Mouse (Mus musculus) CH12.LX (cell line): Measurements from ENCODE around the gene Fkbp15.

Source experiments
- CTCF ChIP-seq, 2 experiments: IDR thresholded peaks in 1 of 2; conservative IDR thresholded peaks in 1 of 2; 2 replicates each; pipeline ENCODE4 v1.5.1; 2011 to 2012; ENCODE audit warnings: low read depth in 2 of 2, low read length in 2 of 2, improper control_type of control experiment in 1 of 2, inconsistent platforms in 1 of 2, mild to moderate bottlenecking in 1 of 2, moderate library complexity in 1 of 2
- EP300 ChIP-seq: IDR thresholded peaks from 2 replicates; pipeline ENCODE4 v1.6.1; 2011; ENCODE audit warnings: low read length, improper control_type of control experiment
- HCFC1 ChIP-seq: IDR thresholded peaks from 2 replicates; pipeline ENCODE4 v1.6.1; 2012; ENCODE audit warnings: low read depth, mild to moderate bottlenecking, inconsistent platforms, low read length, improper control_type of control experiment
- KAT2A ChIP-seq: IDR thresholded peaks from 2 replicates; pipeline ENCODE4 v1.6.1; 2012; ENCODE audit warnings: low read length, improper control_type of control experiment, inconsistent platforms; ENCODE audit not compliant: insufficient replicate concordance
- MYC ChIP-seq: IDR thresholded peaks from 2 replicates; pipeline ENCODE4 v1.6.1; 2011; ENCODE audit warnings: low read depth, mild to moderate bottlenecking, improper control_type of control experiment, low read length
- POLR2A ChIP-seq: IDR thresholded peaks from 2 replicates; pipeline ENCODE4 v1.6.1; 2011; ENCODE audit warnings: low read depth, mild to moderate bottlenecking, improper control_type of control experiment, low read length
- TBP ChIP-seq: conservative IDR thresholded peaks from 2 replicates; pipeline ENCODE4 v1.6.1; 2011; ENCODE audit warnings: low read depth, low read length, improper control_type of control experiment
- UBTF ChIP-seq: IDR thresholded peaks from 2 replicates; pipeline ENCODE4 v1.6.1; 2012; ENCODE audit warnings: low read depth, mild to moderate bottlenecking, inconsistent platforms, low read length, improper control_type of control experiment, moderate library complexity
- USF1 ChIP-seq: IDR thresholded peaks from 2 replicates; pipeline ENCODE4 v1.6.1; 2014; ENCODE audit warnings: low read depth, mild to moderate bottlenecking, inconsistent platforms, low read length, improper control_type of control experiment
- ZNF384 ChIP-seq: IDR thresholded peaks from 2 replicates; pipeline ENCODE4 v1.6.1; 2012; ENCODE audit warnings: low read depth, low read length, improper control_type of control experiment, inconsistent platforms

DNA sequence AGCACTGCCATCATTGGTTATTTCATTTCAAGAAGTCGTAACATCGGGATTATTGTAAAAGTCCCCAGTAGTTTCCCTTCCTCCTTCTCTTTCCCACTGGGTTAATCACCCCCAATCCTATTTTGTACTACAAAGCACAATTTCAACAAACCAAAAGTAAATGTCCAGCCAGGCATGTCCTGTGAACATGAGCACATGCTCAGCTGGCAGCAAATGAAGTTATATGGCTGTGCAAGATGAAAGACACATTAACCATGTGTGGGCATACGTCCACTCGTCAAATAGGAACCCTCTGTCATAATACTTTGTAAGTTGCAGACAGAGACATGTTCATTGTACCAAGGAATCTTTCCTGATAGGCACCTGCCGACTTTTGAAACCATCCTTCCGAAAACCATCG, 77.4 kb downstream of the Fkbp15 start:
- TF ChIP-seq CTCF (conservative IDR thresholded peaks at IDR 0.05 in 1 of 2, IDR thresholded peaks at IDR 0.05 in 1 of 2; ENCODE audit: low read depth in 2 of 2, low read length in 2 of 2) (no peak), POLR2A (no peak), EP300 (peak; percentile 14; the same call in 1 of the 2 replicates), UBTF (no peak), KAT2A (no peak), MYC (0 out of 2 replicates have a peak, but pooled peaks have one; percentile 30), USF1 (no peak), HCFC1 (no peak), ZNF384 (no peak), TBP (no peak)
